Mouse (Mus musculus): Measurements from ENCODE around the gene Hlcs. TPM values are rescaled to one million over a fixed set of nuclear protein-coding genes. Genes with fewer than 3 reads are reported as not detected.

The Hlcs gene
- total and polyA plus RNA-seq, 3 experiments: 2.1 to 15.5 (median 3.1) TPM

GRCm38 (mm10) chr16:94164978-94165377 lies 148.4 kb downstream of the Hlcs start:
- no peak overlapping the region for H3K4me3 ChIP-seq (ENCODE audit: low read depth, low read length)
- ATAC-seq (ENCODE audit: extremely low read depth, insufficient number of reproducible peaks, low FRiP score, poor library complexity, severe bottlenecking) (no peak), DNase-seq (ENCODE audit: low spot score) (no peak)
- no peaks in the 10 kb centered on the region for H3K36me3 ChIP-seq (replicated peaks)
- TF ChIP-seq GATA1 (IDR thresholded peaks at IDR 0.05; ENCODE audit: borderline replicate concordance, low read length) (no peak), GATA2 (IDR thresholded peaks at IDR 0.05; ENCODE audit: borderline replicate concordance, low read depth, low read length) (no peak), POLR2AphosphoS5 (IDR thresholded peaks at IDR 0.05; ENCODE audit: insufficient replicate concordance, low read depth, low read length) (no peak), CTCF (IDR thresholded peaks at IDR 0.05; ENCODE audit: low read depth, low read length) (no peak), TAL1 (conservative IDR thresholded peaks at IDR 0.05; ENCODE audit: low read depth, low read length) (no peak)
- H3K9me3 ChIP-seq (replicated peaks): no peaks in the 10 kb centered on the region
- peaks cover 6% of the 10 kb centered on the region for H3K27me3 ChIP-seq (ENCODE audit: insufficient read depth, low read length)
- H3K4me1 ChIP-seq (ENCODE audit: insufficient read depth, low read depth, low read length): no peaks in the 10 kb centered on the region

DNA sequence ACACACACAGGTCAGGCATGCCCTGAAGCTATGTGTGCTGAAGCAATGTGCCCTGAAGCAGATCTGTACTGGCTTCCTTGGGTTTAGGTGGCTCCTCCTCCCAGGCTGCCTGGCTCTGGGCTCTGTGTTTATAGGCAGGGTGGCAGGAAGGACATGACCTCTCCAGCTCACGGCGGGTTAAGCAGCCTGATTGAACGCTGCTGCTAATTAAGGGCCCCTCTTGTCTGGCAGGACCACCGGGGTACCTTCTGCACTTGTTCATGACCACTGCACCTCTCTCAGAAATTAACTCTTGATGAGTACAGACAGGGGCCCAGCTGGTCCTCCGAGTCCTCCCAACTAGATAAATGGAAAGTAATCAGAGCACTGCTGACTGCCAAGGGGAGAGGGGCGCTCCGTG lies 149.1 kb downstream of the Hlcs start:
- Histone ChIP-seq H3K27me3 (ENCODE audit: insufficient read depth, low read length) (peaks cover 6% of the 10 kb centered on the region), H3K4me1 (ENCODE audit: insufficient read depth, low read depth, low read length) (no peaks in the 10 kb centered on the region), H3K36me3 (replicated peaks) (no peaks in the 10 kb centered on the region), H3K4me3 (ENCODE audit: low read depth, low read length) (no peak overlapping the region; the same call in 1 of the 2 replicates), H3K9me3 (replicated peaks) (no peaks in the 10 kb centered on the region)
- TF ChIP-seq TAL1 (conservative IDR thresholded peaks at IDR 0.05; ENCODE audit: low read depth, low read length): no peak
- TF ChIP-seq GATA2 (IDR thresholded peaks at IDR 0.05; ENCODE audit: borderline replicate concordance, low read depth, low read length): no peak
- no peak for TF ChIP-seq GATA1 (IDR thresholded peaks at IDR 0.05; ENCODE audit: borderline replicate concordance, low read length)
- TF ChIP-seq CTCF (IDR thresholded peaks at IDR 0.05; ENCODE audit: low read depth, low read length): no peak
- TF ChIP-seq POLR2AphosphoS5 (IDR thresholded peaks at IDR 0.05; ENCODE audit: insufficient replicate concordance, low read depth, low read length): no peak
- DNase-seq (ENCODE audit: low spot score) (no peak), ATAC-seq (ENCODE audit: extremely low read depth, insufficient number of reproducible peaks, low FRiP score, poor library complexity, severe bottlenecking) (no peak)

GRCm38 (mm10) chr16:94163051-94163450 lies 150.3 kb downstream of the Hlcs start:
- no peaks in the 10 kb centered on the region for H3K36me3 ChIP-seq (replicated peaks)
- ATAC-seq (ENCODE audit: extremely low read depth, insufficient number of reproducible peaks, low FRiP score, poor library complexity, severe bottlenecking): no peak
- H3K9me3 ChIP-seq (replicated peaks): no peaks in the 10 kb centered on the region
- peaks cover 6% of the 10 kb centered on the region for H3K27me3 ChIP-seq (ENCODE audit: insufficient read depth, low read length)
- H3K4me3 ChIP-seq (ENCODE audit: low read depth, low read length): no peak overlapping the region
- no peaks in the 10 kb centered on the region for H3K4me1 ChIP-seq (ENCODE audit: insufficient read depth, low read depth, low read length)
- no peak for DNase-seq (ENCODE audit: low spot score)
- TF ChIP-seq CTCF (IDR thresholded peaks at IDR 0.05; ENCODE audit: low read depth, low read length) (no peak), POLR2AphosphoS5 (IDR thresholded peaks at IDR 0.05; ENCODE audit: insufficient replicate concordance, low read depth, low read length) (no peak), GATA2 (IDR thresholded peaks at IDR 0.05; ENCODE audit: borderline replicate concordance, low read depth, low read length) (no peak), GATA1 (IDR thresholded peaks at IDR 0.05; ENCODE audit: borderline replicate concordance, low read length) (no peak), TAL1 (conservative IDR thresholded peaks at IDR 0.05; ENCODE audit: low read depth, low read length) (no peak)

DNA sequence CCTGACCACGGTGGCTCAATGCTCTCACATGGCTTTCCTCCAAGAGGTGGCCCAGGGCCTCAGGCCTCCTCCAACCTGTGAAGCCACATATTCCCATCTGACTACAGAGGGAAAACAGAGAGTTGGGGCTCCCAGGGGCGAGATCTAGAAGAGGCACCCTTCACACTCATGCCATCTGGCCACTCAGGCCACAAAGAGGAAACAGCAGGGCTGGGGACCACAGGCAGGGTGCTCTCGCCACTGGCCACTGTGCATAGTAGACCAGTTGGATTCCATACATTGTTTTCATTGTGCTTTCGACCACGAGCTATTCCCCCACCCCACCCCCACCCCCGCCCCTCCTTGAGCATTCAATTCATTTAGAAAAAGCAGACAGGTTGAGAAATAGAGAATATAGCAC lies 151.4 kb downstream of the Hlcs start:
- DNase-seq (ENCODE audit: low spot score) (no peak), ATAC-seq (ENCODE audit: extremely low read depth, insufficient number of reproducible peaks, low FRiP score, poor library complexity, severe bottlenecking) (no peak)
- no peak overlapping the region for H3K4me3 ChIP-seq (ENCODE audit: low read depth, low read length)
- no peak for TF ChIP-seq GATA2 (IDR thresholded peaks at IDR 0.05; ENCODE audit: borderline replicate concordance, low read depth, low read length)
- TF ChIP-seq TAL1 (conservative IDR thresholded peaks at IDR 0.05; ENCODE audit: low read depth, low read length): no peak
- no peak for TF ChIP-seq CTCF (IDR thresholded peaks at IDR 0.05; ENCODE audit: low read depth, low read length)
- no peak for TF ChIP-seq GATA1 (IDR thresholded peaks at IDR 0.05; ENCODE audit: borderline replicate concordance, low read length)
- TF ChIP-seq POLR2AphosphoS5 (IDR thresholded peaks at IDR 0.05; ENCODE audit: insufficient replicate concordance, low read depth, low read length): no peak
- no peaks in the 10 kb centered on the region for H3K36me3 ChIP-seq (replicated peaks)
- H3K9me3 ChIP-seq (replicated peaks): no peaks in the 10 kb centered on the region
- peaks cover 6% of the 10 kb centered on the region for H3K27me3 ChIP-seq (ENCODE audit: insufficient read depth, low read length)
- H3K4me1 ChIP-seq (ENCODE audit: insufficient read depth, low read depth, low read length): no peaks in the 10 kb centered on the region

DNA sequence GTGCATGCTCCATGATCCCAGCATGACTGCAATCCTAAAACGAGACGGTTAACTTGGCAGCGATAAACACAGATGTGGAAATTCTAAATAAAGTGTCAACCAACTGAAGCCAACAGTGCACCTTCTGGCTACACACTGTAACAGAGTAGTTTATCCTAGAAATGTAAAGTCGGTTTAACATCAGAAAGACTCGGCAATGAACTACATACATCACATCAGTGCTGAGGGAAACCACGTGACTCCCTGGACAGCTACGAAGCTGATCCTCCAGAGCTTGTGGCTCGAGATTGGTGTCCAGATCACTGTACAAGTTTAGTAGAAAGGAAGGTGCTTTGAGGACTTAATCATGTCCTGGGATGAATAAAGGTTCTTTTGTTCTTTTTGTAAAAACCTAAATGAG lies 155.6 kb downstream of the Hlcs start:
- Histone ChIP-seq H3K4me1 (ENCODE audit: insufficient read depth, low read depth, low read length) (no peaks in the 10 kb centered on the region), H3K36me3 (replicated peaks) (no peaks in the 10 kb centered on the region), H3K4me3 (ENCODE audit: low read depth, low read length) (no peak overlapping the region), H3K9me3 (replicated peaks) (no peaks in the 10 kb centered on the region), H3K27me3 (ENCODE audit: insufficient read depth, low read length) (peaks cover 14% of the 10 kb centered on the region)
- TF ChIP-seq GATA2 (IDR thresholded peaks at IDR 0.05; ENCODE audit: borderline replicate concordance, low read depth, low read length): no peak
- TF ChIP-seq CTCF (IDR thresholded peaks at IDR 0.05; ENCODE audit: low read depth, low read length): no peak
- TF ChIP-seq GATA1 (IDR thresholded peaks at IDR 0.05; ENCODE audit: borderline replicate concordance, low read length): no peak
- TF ChIP-seq TAL1 (conservative IDR thresholded peaks at IDR 0.05; ENCODE audit: low read depth, low read length): no peak
- no peak for TF ChIP-seq POLR2AphosphoS5 (IDR thresholded peaks at IDR 0.05; ENCODE audit: insufficient replicate concordance, low read depth, low read length)
- no peak for ATAC-seq (ENCODE audit: extremely low read depth, insufficient number of reproducible peaks, low FRiP score, poor library complexity, severe bottlenecking)
- no peak for DNase-seq (ENCODE audit: low spot score)

DNA sequence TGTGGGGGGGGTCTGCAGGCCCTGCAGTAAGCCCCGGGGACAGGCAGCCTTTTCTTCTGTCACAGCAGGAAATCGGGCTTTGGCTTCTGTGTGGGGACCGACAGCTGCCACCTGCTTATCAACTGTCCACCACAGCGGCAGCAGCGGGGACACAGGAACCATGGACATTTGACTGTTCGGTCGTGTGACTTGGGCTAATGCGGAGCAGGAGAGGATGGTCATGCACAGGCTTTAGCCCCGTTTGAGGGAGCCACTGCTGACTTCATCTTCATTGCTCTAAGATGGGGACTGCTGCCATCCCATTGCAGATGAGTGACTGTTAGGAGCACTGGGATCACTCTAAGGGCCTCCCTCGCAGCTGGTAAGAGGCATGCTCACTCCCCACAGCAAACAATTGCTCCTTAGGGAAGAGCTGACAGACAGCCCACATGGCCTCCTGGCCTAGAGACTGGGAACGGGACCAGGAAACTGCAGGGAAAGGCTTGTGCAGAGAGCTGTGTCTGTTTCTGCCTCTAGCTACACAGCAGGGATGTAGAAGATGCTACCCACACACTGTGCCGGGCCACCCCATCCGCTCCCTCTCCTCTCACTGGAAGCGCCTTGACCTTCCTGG lies 158.2 kb downstream of the Hlcs start:
- no peak for ATAC-seq (ENCODE audit: extremely low read depth, insufficient number of reproducible peaks, low FRiP score, poor library complexity, severe bottlenecking)

More for the DNA sequence above, 158.2 kb downstream of the Hlcs start:
- TF ChIP-seq GATA1 (IDR thresholded peaks at IDR 0.05; ENCODE audit: borderline replicate concordance, low read length) (no peak), POLR2AphosphoS5 (IDR thresholded peaks at IDR 0.05; ENCODE audit: insufficient replicate concordance, low read depth, low read length) (no peak), TAL1 (conservative IDR thresholded peaks at IDR 0.05; ENCODE audit: low read depth, low read length) (no peak), GATA2 (IDR thresholded peaks at IDR 0.05; ENCODE audit: borderline replicate concordance, low read depth, low read length) (no peak), CTCF (IDR thresholded peaks at IDR 0.05; ENCODE audit: low read depth, low read length) (no peak)
- H3K27me3 ChIP-seq (ENCODE audit: insufficient read depth, low read length): peaks cover 9% of the 10 kb centered on the region
- H3K4me1 ChIP-seq (ENCODE audit: insufficient read depth, low read depth, low read length): peaks cover 3% of the 10 kb centered on the region
- H3K9me3 ChIP-seq (replicated peaks): no peaks in the 10 kb centered on the region
- DNase-seq (ENCODE audit: low spot score): no peak
- H3K4me3 ChIP-seq (ENCODE audit: low read depth, low read length): no peak overlapping the region
- no peaks in the 10 kb centered on the region for H3K36me3 ChIP-seq (replicated peaks)

All from G1E (cell line).